Mouse (Mus musculus) heart, adult 11 months (tissue): ENCODE measurements around the gene Anxa11.
A peak's percentile ranks its signal among the peaks of the same experiment; 100 is the strongest.
"Not testable (repeated sequence)": the region's sequence is repeated elsewhere in the genome, so short reads cannot be mapped to it uniquely, and the experiment has no call there.

Experiments
- DNase-seq: peaks from one replicate; pipeline ENCODE4 v3.0.0; 2022

Anxa11 gene

GRCm38 (mm10) chr14:25842688-25843003 lies 690 bp downstream of the Anxa11 start:
- DNase-seq = no peak

GRCm38 (mm10) chr14:25844372-25844771 lies 2.4 kb downstream of the Anxa11 start:
- DNase-seq = peak; percentile 81

- DNase-seq = peak; percentile 68
Measured at GRCm38 (mm10) chr14:25845832-25846383, 4.0 kb downstream of the Anxa11 start.

GRCm38 (mm10) chr14:25846516-25846915 lies 4.6 kb downstream of the Anxa11 start:
- DNase-seq = peak; percentile 88

- DNase-seq = peak; percentile 89
Measured at GRCm38 (mm10) chr14:25847660-25848059, 5.7 kb downstream of the Anxa11 start.

- DNase-seq = no peak
Measured at GRCm38 (mm10) chr14:25848237-25848636, 6.3 kb downstream of the Anxa11 start.

GRCm38 (mm10) chr14:25848708-25849107 lies 6.8 kb downstream of the Anxa11 start:
- DNase-seq = not testable (repeated sequence)

- no peak for DNase-seq
Measured at GRCm38 (mm10) chr14:25850433-25850832, 8.5 kb downstream of the Anxa11 start.

GRCm38 (mm10) chr14:25851189-25851588 lies 9.2 kb downstream of the Anxa11 start:
- peak; percentile 91 for DNase-seq

- DNase-seq = peak; percentile 92
Measured at GRCm38 (mm10) chr14:25852121-25852561, 10.2 kb downstream of the Anxa11 start.

GRCm38 (mm10) chr14:25853295-25853694 lies 11.3 kb downstream of the Anxa11 start:
- peak; percentile 81 for DNase-seq

GRCm38 (mm10) chr14:25853717-25854452 lies 11.9 kb downstream of the Anxa11 start:
- DNase-seq = peak; percentile 97

GRCm38 (mm10) chr14:25855241-25855885 lies 13.4 kb downstream of the Anxa11 start:
- peak; percentile 92 for DNase-seq

- DNase-seq = no peak
Measured at GRCm38 (mm10) chr14:25857168-25857621, 15.2 kb downstream of the Anxa11 start.

- DNase-seq = no peak
Measured at GRCm38 (mm10) chr14:25857940-25858339, 16.0 kb downstream of the Anxa11 start.

GRCm38 (mm10) chr14:25861771-25862530 lies 20.0 kb downstream of the Anxa11 start:
- no peak for DNase-seq

GRCm38 (mm10) chr14:25863721-25864120 lies 21.8 kb downstream of the Anxa11 start:
- DNase-seq = no peak

- DNase-seq = no peak
Measured at GRCm38 (mm10) chr14:25865251-25865650, 23.3 kb downstream of the Anxa11 start.

- no peak for DNase-seq
Measured at GRCm38 (mm10) chr14:25866384-25866783, 24.4 kb downstream of the Anxa11 start.

- peak; percentile 97 for DNase-seq
Measured at GRCm38 (mm10) chr14:25866832-25867231, 24.9 kb downstream of the Anxa11 start.

GRCm38 (mm10) chr14:25867834-25868233 lies 25.9 kb downstream of the Anxa11 start:
- no peak for DNase-seq

- peak; percentile 93 for DNase-seq
Measured at GRCm38 (mm10) chr14:25868706-25869105, 26.8 kb downstream of the Anxa11 start.
